Mouse (Mus musculus): ENCODE results near the gene Sesn3.

Gene Sesn3

GRCm38 (mm10) chr9:14354852-14355251 is 80.0 kb downstream of the Sesn3 start:
- no peak for DNase-seq (ENCODE audit: low read depth, low spot score)

GRCm38 (mm10) chr9:14357033-14357432 is 82.2 kb downstream of the Sesn3 start:
- DNase-seq (ENCODE audit: low read depth, low spot score), result no peak

- DNase-seq (ENCODE audit: low read depth, low spot score), result no peak
Measured at GRCm38 (mm10) chr9:14362068-14362768, 87.4 kb downstream of the Sesn3 start.

GRCm38 (mm10) chr9:14363540-14363939 is 88.7 kb downstream of the Sesn3 start:
- peak; percentile 65 for DNase-seq (ENCODE audit: low read depth, low spot score)

GRCm38 (mm10) chr9:14364719-14365118 is 89.9 kb downstream of the Sesn3 start:
- DNase-seq (ENCODE audit: low read depth, low spot score), result no peak

- no peak for DNase-seq (ENCODE audit: low read depth, low spot score)
Measured at GRCm38 (mm10) chr9:14365481-14366125, 90.7 kb downstream of the Sesn3 start.

- DNase-seq (ENCODE audit: low read depth, low spot score), result no peak
Measured at GRCm38 (mm10) chr9:14367850-14368249, 93.0 kb downstream of the Sesn3 start.

- peak; percentile 79 for DNase-seq (ENCODE audit: low read depth, low spot score)
Measured at GRCm38 (mm10) chr9:14369271-14369670, 94.4 kb downstream of the Sesn3 start.

GRCm38 (mm10) chr9:14372440-14372839 is 97.6 kb downstream of the Sesn3 start:
- DNase-seq (ENCODE audit: low read depth, low spot score), result no peak

GRCm38 (mm10) chr9:14376149-14376548 is 101.3 kb downstream of the Sesn3 start:
- no peak for DNase-seq (ENCODE audit: low read depth, low spot score)

- DNase-seq (ENCODE audit: low read depth, low spot score), result no peak
Measured at GRCm38 (mm10) chr9:14378151-14378550, 103.3 kb downstream of the Sesn3 start.

- DNase-seq (ENCODE audit: low read depth, low spot score), result no peak
Measured at GRCm38 (mm10) chr9:14379769-14380385, 105.0 kb downstream of the Sesn3 start.

GRCm38 (mm10) chr9:14380386-14381285 is 105.8 kb downstream of the Sesn3 start:
- DNase-seq (ENCODE audit: low read depth, low spot score), result peak; percentile 72

- no peak for DNase-seq (ENCODE audit: low read depth, low spot score)
Measured at GRCm38 (mm10) chr9:14381353-14382055, 106.6 kb downstream of the Sesn3 start, which contains the start of gene Endod1. Endod1 (minus strand) TSS chr9:14381507.

GRCm38 (mm10) chr9:14382256-14382791 is 107.5 kb downstream of the Sesn3 start:
- DNase-seq (ENCODE audit: low read depth, low spot score), result no peak
